In the genomic region with DNA sequence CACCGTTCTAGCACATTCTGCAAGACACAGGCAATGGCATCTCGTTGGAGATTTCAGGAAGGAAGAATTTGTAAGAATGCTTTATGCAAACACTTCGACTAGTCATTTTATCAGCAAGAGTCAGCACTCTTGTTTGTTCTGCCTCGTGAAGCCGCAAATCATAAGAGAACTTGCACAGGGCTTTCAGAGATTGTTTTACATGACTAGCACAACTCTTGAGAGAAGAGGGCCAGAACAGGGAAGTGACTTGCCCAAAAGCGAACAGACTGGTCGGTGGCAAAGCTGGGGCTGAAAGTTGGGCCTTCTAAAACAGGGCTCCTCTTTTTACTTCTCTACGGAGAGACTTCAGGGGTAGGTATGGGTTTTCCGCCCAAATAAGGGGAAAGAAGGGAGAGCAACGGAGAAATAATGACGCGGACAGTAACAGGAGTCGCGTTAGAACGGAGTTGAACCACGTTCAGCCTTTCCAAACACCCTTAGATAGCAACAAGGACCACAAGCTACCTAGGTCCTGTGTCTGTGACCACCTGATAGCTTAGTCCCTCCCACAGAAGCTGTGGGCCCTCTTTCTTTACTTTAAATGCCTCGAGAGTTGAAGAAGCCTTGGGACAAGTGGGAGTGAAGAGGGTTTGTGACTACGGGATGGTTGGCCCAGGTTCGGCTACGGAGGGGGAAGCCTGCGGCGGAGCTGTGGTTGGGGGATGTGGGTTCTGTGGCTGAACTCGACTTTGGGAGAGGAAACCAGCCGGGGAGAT, we compare ENCODE assay signal across 8 mouse cellular contexts. TPM values are rescaled to one million over a fixed set of nuclear protein-coding genes. Genes with fewer than 3 reads are reported as not detected.
DNase-seq lines count a peak whose midpoint lies in the region; ATAC-seq lines count a peak whose summit lies in the region.

No protein-coding gene starts in this region.

- no peaks in the 10 kb centered on the region for H3K9me3 ChIP-seq in limb, embryonic 10.5 days (replicated peaks)

- ATAC-seq in erythroblast, adult 5-6 weeks (replicated peaks; ENCODE audit: low FRiP score, poor library complexity, severe bottlenecking), result peak; percentile 53
- peak; percentile 61 for ATAC-seq in megakaryocyte-erythroid progenitor cell, adult 5-6 weeks (replicated peaks; ENCODE audit: low FRiP score, low TSS enrichment, poor library complexity, severe bottlenecking)
- no peak for ATAC-seq in activated CD4-positive, CD25-positive, alpha-beta regulatory T cell, adult 4 months

- peak; percentile 23 for DNase-seq in urinary bladder, postnatal 14 days (ENCODE audit: low spot score)
- no peak for DNase-seq in urinary bladder, adult 2 months (ENCODE audit: low spot score)
- no peak for DNase-seq in limb, embryonic 10.5 days (ENCODE audit: low spot score)
- DNase-seq in frontal cortex, adult 2 months (ENCODE audit: extremely low spot score in 1 of 2, low spot score in 1 of 2), result no peak
- no peak for DNase-seq in embryo, embryonic 10.5 days (ENCODE audit: low spot score)

- peaks cover 26% of the 10 kb centered on the region for H3K36me3 ChIP-seq in limb, embryonic 10.5 days

- peak overlapping the region; percentile 100 for H3K27ac ChIP-seq in limb, embryonic 10.5 days

- peaks cover 26% of the 10 kb centered on the region for H3K27me3 ChIP-seq in limb, embryonic 10.5 days (ENCODE audit: low read depth, poor library complexity, severe bottlenecking)

- WGBS in limb, embryonic 10.5 days, result 14% methylated on average over 24 of the region's 24 CpGs

- peak overlapping the region; percentile 91 for H3K4me3 ChIP-seq in limb, embryonic 10.5 days

- H3K4me1 ChIP-seq in limb, embryonic 10.5 days, result peaks cover 16% of the 10 kb centered on the region

RNA-seq across cellular contexts. Expression of a gene that starts 0.6 kb away (rescaled TPM):
- polyA plus RNA-seq in urinary bladder, adult 2 months (2012; rRNA removed), result 13.4 and 15.2 TPM in 2 replicates
- total RNA-seq in erythroblast, adult 5-6 weeks (2015; ENCODE audit: low replicate concordance), result 1.7 and 5.9 TPM in 2 replicates
- 9.6 and 12.0 TPM in 2 replicates for total RNA-seq in erythroblast, adult 5-6 weeks (2017; ENCODE audit: low replicate concordance)
- polyA plus RNA-seq in limb, embryonic 10.5 days (2016; fragmentation: Nextera tagmentation; extraction: Ambion mirVana), result 34.8 and 42.5 TPM in 2 replicates
- total RNA-seq in megakaryocyte-erythroid progenitor cell, adult 5-6 weeks (2014; fragmentation: Nextera tagmentation), result 6.6 and 8.7 TPM in 2 replicates
- 7.3 and 10.2 TPM in 2 replicates for total RNA-seq in megakaryocyte-erythroid progenitor cell, adult 5-6 weeks (2017)
- polyA plus RNA-seq in activated CD4-positive, CD25-positive, alpha-beta regulatory T cell, adult 4 months (2017; shearing (Covaris generic)), result 1 to 10 TPM; 5.1 to 5.5 TPM
- polyA plus RNA-seq in frontal cortex, adult 2 months (2012; rRNA removed), result 53.2 TPM in 2 replicates

RNA-seq across cellular contexts. Expression of a gene that starts 11.7 kb away (rescaled TPM):
- polyA plus RNA-seq in urinary bladder, adult 2 months (2012; rRNA removed), result 84.2 and 98.4 TPM in 2 replicates
- total RNA-seq in erythroblast, adult 5-6 weeks (2015; ENCODE audit: low replicate concordance), result 34.6 and 41.8 TPM in 2 replicates
- 38.2 and 45.8 TPM in 2 replicates for total RNA-seq in erythroblast, adult 5-6 weeks (2017; ENCODE audit: low replicate concordance)
- polyA plus RNA-seq in limb, embryonic 10.5 days (2016; fragmentation: Nextera tagmentation; extraction: Ambion mirVana), result 134 and 153 TPM in 2 replicates
- 71.2 and 72.9 TPM in 2 replicates for total RNA-seq in megakaryocyte-erythroid progenitor cell, adult 5-6 weeks (2014; fragmentation: Nextera tagmentation)
- total RNA-seq in megakaryocyte-erythroid progenitor cell, adult 5-6 weeks (2017), result 80.7 and 86.8 TPM in 2 replicates
- 100 to 1,000 TPM; 128 to 129 TPM for polyA plus RNA-seq in activated CD4-positive, CD25-positive, alpha-beta regulatory T cell, adult 4 months (2017; shearing (Covaris generic))
- 104 and 110 TPM in 2 replicates for polyA plus RNA-seq in frontal cortex, adult 2 months (2012; rRNA removed)

RNA-seq across cellular contexts. Expression of a gene that starts 32.8 kb away (rescaled TPM):
- 11.3 and 13.7 TPM in 2 replicates for polyA plus RNA-seq in urinary bladder, adult 2 months (2012; rRNA removed)
- 1.3 and 5.6 TPM in 2 replicates for total RNA-seq in erythroblast, adult 5-6 weeks (2015; ENCODE audit: low replicate concordance)
- 3.5 and 4.3 TPM in 2 replicates for total RNA-seq in erythroblast, adult 5-6 weeks (2017; ENCODE audit: low replicate concordance)
- polyA plus RNA-seq in limb, embryonic 10.5 days (2016; fragmentation: Nextera tagmentation; extraction: Ambion mirVana), result 8.4 and 10.2 TPM in 2 replicates
- total RNA-seq in megakaryocyte-erythroid progenitor cell, adult 5-6 weeks (2014; fragmentation: Nextera tagmentation), result 8.5 and 18.3 TPM in 2 replicates
- total RNA-seq in megakaryocyte-erythroid progenitor cell, adult 5-6 weeks (2017), result 8.7 and 9.2 TPM in 2 replicates
- polyA plus RNA-seq in activated CD4-positive, CD25-positive, alpha-beta regulatory T cell, adult 4 months (2017; shearing (Covaris generic)), result 1 to 10 TPM; 2.2 to 2.8 TPM
- 15.0 and 15.4 TPM in 2 replicates for polyA plus RNA-seq in frontal cortex, adult 2 months (2012; rRNA removed)
